Mouse (Mus musculus) liver, embryonic 11.5 days (tissue): ENCODE data around the gene Elac2. TPM values are rescaled to one million over a fixed set of nuclear protein-coding genes. Genes with fewer than 3 reads are reported as not detected.

ENCODE experiments used
- ATAC-seq: fragments of 200-750 bp; cut with Nextera tagmentation; replicated peaks from 2 replicates; pipeline ENCODE4 v1.8.0; 2017; ENCODE audit warnings: moderate number of reproducible peaks, mild to moderate bottlenecking, moderate TSS enrichment, moderate library complexity; ENCODE audit not compliant: low FRiP score
- DNase-seq: peaks from one replicate; pipeline ENCODE4 v3.0.0-alpha.2; 2017; ENCODE audit warnings: low spot score
- H3K27ac ChIP-seq: fragments of 300-500 bp; sonication (generic); 2 replicates; pipeline ENCODE4 v1.5.1; 2014; ENCODE audit warnings: mild to moderate bottlenecking, low read depth, low read length, control low read depth
- H3K27me3 ChIP-seq: fragments of 300-500 bp; sonication (generic); replicated peaks from 2 replicates; pipeline ENCODE4 v1.6.1; 2014; ENCODE audit warnings: low read length, mixed read lengths; ENCODE audit not compliant: control insufficient read depth, insufficient read depth
- H3K36me3 ChIP-seq: fragments of 300-500 bp; sonication (generic); 2 replicates; pipeline ENCODE4 v1.6.1; 2014; ENCODE audit warnings: mild to moderate bottlenecking, low read length, moderate library complexity, mixed read lengths; ENCODE audit not compliant: control insufficient read depth, insufficient read depth
- H3K4me1 ChIP-seq: fragments of 300-500 bp; sonication (generic); replicated peaks from 2 replicates; pipeline ENCODE4 v1.6.1; 2014; ENCODE audit warnings: low read length, mixed read lengths; ENCODE audit not compliant: control insufficient read depth, insufficient read depth
- H3K4me2 ChIP-seq: fragments of 300-500 bp; sonication (generic); 2 replicates; pipeline ENCODE4 v1.6.1; 2014; ENCODE audit warnings: mild to moderate bottlenecking, control low read depth, moderate library complexity
- H3K4me3 ChIP-seq: fragments of 300-500 bp; sonication (generic); 2 replicates; pipeline ENCODE4 v1.5.1; 2014; ENCODE audit warnings: low read depth, low read length, control low read depth
- H3K9ac ChIP-seq: fragments of 300-500 bp; sonication (generic); 2 replicates; pipeline ENCODE4 v1.6.1; 2014; ENCODE audit warnings: low read depth, low read length, control low read depth
- H3K9me3 ChIP-seq: fragments of 300-500 bp; sonication (generic); 2 replicates; pipeline ENCODE4 v1.6.1; 2016; ENCODE audit warnings: low read length, inconsistent platforms, mixed read lengths; ENCODE audit not compliant: control insufficient read depth
- WGBS: fragments of 180-500 bp; shearing (Covaris S2); extraction: QIAGEN DNeasy Blood & Tissue Kit; methylation state at CpG from one replicate; pipeline ENCODE4 v1.1.7; 2014; 5-methylcytosine and 5-hydroxymethylcytosine counted together
- polyA plus RNA-seq: library from polyadenylated mRNA; unstranded; fragments of >200 nt; fragmentation: Nextera tagmentation; extraction: Ambion mirVana; gene quantifications from 2 replicates; pipeline ENCODE4 v1.2.1, GENCODE M21; 2014

Elac2 gene
- polyA plus RNA-seq, 1 experiment from 2014 or later = 47.3 TPM

DNA sequence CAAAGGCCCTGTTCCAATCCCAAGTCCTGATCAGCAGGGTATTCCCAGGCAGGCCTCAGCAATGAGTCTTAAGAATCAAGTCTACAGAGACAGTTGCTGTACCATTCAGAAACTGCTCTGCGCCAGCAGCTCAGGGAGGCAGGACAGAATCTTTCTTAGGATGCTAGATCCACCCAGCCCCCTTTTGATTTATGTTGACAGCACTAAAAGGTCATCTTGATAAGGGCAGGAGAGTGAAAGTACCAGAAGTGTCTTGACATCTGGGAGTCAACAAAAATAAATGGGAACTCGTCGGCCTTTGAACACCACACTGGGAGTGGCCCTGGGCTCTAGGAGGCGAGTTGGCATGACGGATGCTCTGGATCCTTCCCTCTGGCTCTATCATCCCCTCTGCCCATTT lies 24.8 kb downstream of the Elac2 start:
- no peak for ATAC-seq
- no peak for DNase-seq
- H3K9me3 ChIP-seq = no peaks in the 10 kb centered on the region
- H3K36me3 ChIP-seq = peaks cover 34% of the 10 kb centered on the region
- no peak overlapping the region for H3K4me3 ChIP-seq
- 66% methylated on average over 5 of the region's 5 CpGs for WGBS
- H3K27ac ChIP-seq = no peak overlapping the region
- no peaks in the 10 kb centered on the region for H3K4me1 ChIP-seq
- H3K27me3 ChIP-seq = no peaks in the 10 kb centered on the region
- no peak overlapping the region for H3K9ac ChIP-seq
- no peak overlapping the region for H3K4me2 ChIP-seq

GRCm38 (mm10) chr11:65004836-65005235 lies 26.0 kb downstream of the Elac2 start:
- Histone ChIP-seq H3K4me1 (no peaks in the 10 kb centered on the region), H3K27me3 (no peaks in the 10 kb centered on the region), H3K36me3 (peaks cover 23% of the 10 kb centered on the region), H3K4me2 (no peak overlapping the region), H3K9me3 (no peaks in the 10 kb centered on the region), H3K9ac (no peak overlapping the region), H3K27ac (no peak overlapping the region), H3K4me3 (no peak overlapping the region)
- DNase-seq (no peak), ATAC-seq (no peak)
- WGBS = 85% methylated on average over 3 of the region's 3 CpGs

- Histone ChIP-seq H3K4me2 (no peak overlapping the region), H3K4me3 (no peak overlapping the region), H3K36me3 (peaks cover 18% of the 10 kb centered on the region), H3K9ac (no peak overlapping the region), H3K4me1 (no peaks in the 10 kb centered on the region), H3K9me3 (no peaks in the 10 kb centered on the region), H3K27me3 (no peaks in the 10 kb centered on the region), H3K27ac (no peak overlapping the region)
- DNase-seq = no peak
- WGBS = 92% methylated on average over 4 of the region's 4 CpGs
- no peak for ATAC-seq
Measured at GRCm38 (mm10) chr11:65006047-65006446, 27.2 kb downstream of the Elac2 start.

DNA sequence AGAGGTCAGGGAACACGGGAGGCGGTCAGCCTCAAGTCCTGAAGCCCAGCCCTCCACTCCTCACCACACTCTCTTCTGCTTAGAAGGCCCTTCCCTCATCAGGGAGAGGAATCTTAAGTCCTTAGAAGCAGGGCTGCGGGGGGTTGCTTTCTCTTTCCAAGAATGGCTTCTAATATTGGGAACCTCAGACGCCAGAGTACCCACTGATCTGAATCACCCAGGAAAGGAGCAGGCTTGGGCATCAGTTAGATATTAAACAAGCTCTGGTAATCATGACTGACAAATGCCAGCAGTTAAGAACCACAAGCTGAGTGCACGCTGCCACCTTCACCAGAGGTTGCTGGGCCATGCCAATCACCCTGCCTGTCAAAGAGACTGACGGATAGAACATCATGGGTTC lies 35.1 kb downstream of the Elac2 start:
- Histone ChIP-seq H3K9ac (no peak overlapping the region), H3K4me1 (no peaks in the 10 kb centered on the region), H3K36me3 (no peaks in the 10 kb centered on the region), H3K27ac (no peak overlapping the region), H3K27me3 (no peaks in the 10 kb centered on the region), H3K4me2 (no peak overlapping the region), H3K9me3 (no peaks in the 10 kb centered on the region), H3K4me3 (no peak overlapping the region)
- DNase-seq (no peak), ATAC-seq (no peak)
- 78% methylated on average over 6 of the region's 6 CpGs for WGBS

GRCm38 (mm10) chr11:65016754-65017153 lies 37.9 kb downstream of the Elac2 start:
- ATAC-seq = no peak
- Histone ChIP-seq H3K9ac (no peak overlapping the region), H3K36me3 (no peaks in the 10 kb centered on the region), H3K27ac (no peak overlapping the region), H3K4me1 (no peaks in the 10 kb centered on the region), H3K4me2 (no peak overlapping the region), H3K4me3 (no peak overlapping the region), H3K27me3 (no peaks in the 10 kb centered on the region), H3K9me3 (no peaks in the 10 kb centered on the region)
- DNase-seq = no peak
- WGBS = 88% methylated on average over 1 of the region's 1 CpGs

- WGBS = 86% methylated on average over 4 of the region's 4 CpGs
- Histone ChIP-seq H3K36me3 (no peaks in the 10 kb centered on the region), H3K27ac (no peak overlapping the region), H3K27me3 (no peaks in the 10 kb centered on the region), H3K4me2 (no peak overlapping the region), H3K4me1 (no peaks in the 10 kb centered on the region), H3K4me3 (no peak overlapping the region), H3K9me3 (no peaks in the 10 kb centered on the region), H3K9ac (no peak overlapping the region)
- DNase-seq = no peak
- ATAC-seq = no peak
Measured at GRCm38 (mm10) chr11:65020744-65021143, 41.9 kb downstream of the Elac2 start.

DNA sequence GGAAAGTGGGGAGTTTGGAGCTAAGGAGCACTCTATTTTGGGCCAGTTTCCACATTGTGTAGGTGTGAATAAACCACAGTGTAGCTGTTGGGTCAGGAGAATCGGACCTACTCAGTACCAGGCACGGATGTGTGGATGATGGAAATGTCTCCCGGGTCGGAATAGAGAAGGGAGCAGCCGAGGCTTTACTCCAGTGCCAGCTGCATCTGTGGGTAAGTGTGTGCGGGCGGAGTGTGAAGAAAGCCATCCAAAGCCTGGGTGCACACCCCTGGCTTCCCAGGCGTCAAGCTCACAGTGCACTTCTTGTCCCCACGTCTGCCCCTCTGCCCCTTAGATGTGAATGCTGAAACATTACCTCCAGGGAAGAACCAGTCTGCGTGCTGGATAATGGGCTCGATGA lies 43.9 kb downstream of the Elac2 start:
- H3K4me2 ChIP-seq = no peak overlapping the region
- 84% methylated on average over 11 of the region's 11 CpGs for WGBS
- H3K9ac ChIP-seq = no peak overlapping the region
- no peaks in the 10 kb centered on the region for H3K36me3 ChIP-seq
- H3K27me3 ChIP-seq = no peaks in the 10 kb centered on the region
- ATAC-seq (no peak), DNase-seq (no peak)
- H3K4me3 ChIP-seq = no peak overlapping the region
- H3K27ac ChIP-seq = no peak overlapping the region
- H3K9me3 ChIP-seq = no peaks in the 10 kb centered on the region
- no peaks in the 10 kb centered on the region for H3K4me1 ChIP-seq

GRCm38 (mm10) chr11:65028049-65028448 lies 49.2 kb downstream of the Elac2 start:
- no peak overlapping the region for H3K4me3 ChIP-seq
- ATAC-seq (no peak), DNase-seq (no peak)
- 79% methylated on average over 5 of the region's 5 CpGs for WGBS
- no peaks in the 10 kb centered on the region for H3K9me3 ChIP-seq
- H3K27me3 ChIP-seq = no peaks in the 10 kb centered on the region
- no peaks in the 10 kb centered on the region for H3K4me1 ChIP-seq
- H3K27ac ChIP-seq = no peak overlapping the region
- no peaks in the 10 kb centered on the region for H3K36me3 ChIP-seq
- no peak overlapping the region for H3K4me2 ChIP-seq
- no peak overlapping the region for H3K9ac ChIP-seq

- WGBS = 50% methylated on average over 1 of the region's 1 CpGs
- ATAC-seq = no peak
Measured at GRCm38 (mm10) chr11:65030201-65030600, 51.4 kb downstream of the Elac2 start.

More at GRCm38 (mm10) chr11:65030201-65030600, 51.4 kb downstream of the Elac2 start:
- DNase-seq = no peak
- Histone ChIP-seq H3K9me3 (no peaks in the 10 kb centered on the region), H3K4me2 (no peak overlapping the region), H3K4me1 (no peaks in the 10 kb centered on the region), H3K9ac (no peak overlapping the region), H3K4me3 (no peak overlapping the region), H3K27me3 (no peaks in the 10 kb centered on the region), H3K36me3 (no peaks in the 10 kb centered on the region), H3K27ac (no peak overlapping the region)
